18 mouse cellular contexts compared by ENCODE assay signal in the genomic region with DNA sequence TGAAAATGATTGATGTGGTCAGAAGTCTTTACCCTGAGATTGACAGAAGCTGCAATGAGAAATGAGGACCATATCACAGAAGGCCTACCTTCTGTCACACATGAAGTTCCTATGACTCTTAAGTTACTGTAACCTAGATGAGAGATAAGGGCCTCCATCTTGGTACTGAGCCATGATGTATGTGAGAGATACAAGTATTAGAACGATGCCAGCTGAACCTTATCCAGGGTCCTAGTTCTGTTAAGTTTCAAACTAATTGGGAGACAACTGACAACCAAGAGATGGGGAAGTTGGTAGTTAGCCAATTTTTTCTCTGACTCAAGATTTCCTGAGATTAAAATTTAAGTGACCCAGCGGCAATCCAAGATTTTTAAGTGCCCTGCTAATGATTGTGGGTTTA.
"Had no signal": no experiment of that assay in that cellular context is flagged by ENCODE, and none has a peak within 500 bp of the region (broad histone marks: within the 10 kb centered on the region; RNA-seq: fewer than 3 reads in every experiment).

No protein-coding gene starts in this region.

- H3K9me3 ChIP-seq: liver, embryonic 12.5 days; midbrain, embryonic 10.5 days; midbrain, embryonic 12.5 days; neural tube, embryonic 13.5 days; neural tube, embryonic 15.5 days had no signal

- H3K4me2 ChIP-seq: liver, embryonic 12.5 days; midbrain, embryonic 12.5 days; neural tube, embryonic 13.5 days; neural tube, embryonic 15.5 days had no signal

- DNase-seq: lung, postnatal 4 days; midbrain, embryonic 14.5 days; retina, postnatal 1 day; right cerebral cortex, adult 18-20 months; right cerebral cortex, postnatal 25 days; right cerebral cortex, postnatal 4 days; spleen, adult 18-20 months; thymus, adult 18-20 months; thymus, postnatal 14 days; thymus, postnatal 36 days had no signal

- H3K27ac ChIP-seq: liver, embryonic 12.5 days; liver, embryonic 14.5 days; midbrain, embryonic 10.5 days; midbrain, embryonic 12.5 days; neural tube, embryonic 13.5 days; neural tube, embryonic 15.5 days had no signal

- H3K4me3 ChIP-seq: liver, embryonic 12.5 days; midbrain, embryonic 10.5 days; midbrain, embryonic 12.5 days; myocyte; neural tube, embryonic 13.5 days; neural tube, embryonic 15.5 days had no signal

- H3K4me1 ChIP-seq: liver, embryonic 12.5 days; midbrain, embryonic 10.5 days; midbrain, embryonic 12.5 days; neural tube, embryonic 13.5 days; neural tube, embryonic 15.5 days had no signal

- H3K27me3 ChIP-seq: liver, embryonic 12.5 days; midbrain, embryonic 12.5 days; neural tube, embryonic 13.5 days; neural tube, embryonic 15.5 days had no signal

- H3K9ac ChIP-seq: liver, embryonic 12.5 days; liver, embryonic 14.5 days; midbrain, embryonic 12.5 days; neural tube, embryonic 13.5 days; neural tube, embryonic 15.5 days had no signal

- ATAC-seq: liver, embryonic 12.5 days; midbrain, embryonic 16.5 days had no signal

- H3K36me3 ChIP-seq: liver, embryonic 12.5 days; midbrain, embryonic 10.5 days; midbrain, embryonic 12.5 days; neural tube, embryonic 13.5 days; neural tube, embryonic 15.5 days had no signal
